Mouse (Mus musculus) testis, adult 10 weeks (tissue): ENCODE data around the gene 2310034G01Rik. TPM values are rescaled to one million over a fixed set of nuclear protein-coding genes. Genes with fewer than 3 reads are reported as not detected.

Source experiments
- polyA plus RNA-seq: library from polyadenylated mRNA; stranded (reverse); fragments of 350-450 nt; fragmentation: Illumina TruSeq; extraction: RNeasy Lipid Tissue Mini Kit (QIAGEN cat#74804); gene quantifications from one replicate; pipeline ENCODE4 v1.2.3, GENCODE M21; 2014; ENCODE audit warnings: low read depth, low replicate concordance

Gene 2310034G01Rik
- 0.15 TPM for polyA plus RNA-seq

DNA sequence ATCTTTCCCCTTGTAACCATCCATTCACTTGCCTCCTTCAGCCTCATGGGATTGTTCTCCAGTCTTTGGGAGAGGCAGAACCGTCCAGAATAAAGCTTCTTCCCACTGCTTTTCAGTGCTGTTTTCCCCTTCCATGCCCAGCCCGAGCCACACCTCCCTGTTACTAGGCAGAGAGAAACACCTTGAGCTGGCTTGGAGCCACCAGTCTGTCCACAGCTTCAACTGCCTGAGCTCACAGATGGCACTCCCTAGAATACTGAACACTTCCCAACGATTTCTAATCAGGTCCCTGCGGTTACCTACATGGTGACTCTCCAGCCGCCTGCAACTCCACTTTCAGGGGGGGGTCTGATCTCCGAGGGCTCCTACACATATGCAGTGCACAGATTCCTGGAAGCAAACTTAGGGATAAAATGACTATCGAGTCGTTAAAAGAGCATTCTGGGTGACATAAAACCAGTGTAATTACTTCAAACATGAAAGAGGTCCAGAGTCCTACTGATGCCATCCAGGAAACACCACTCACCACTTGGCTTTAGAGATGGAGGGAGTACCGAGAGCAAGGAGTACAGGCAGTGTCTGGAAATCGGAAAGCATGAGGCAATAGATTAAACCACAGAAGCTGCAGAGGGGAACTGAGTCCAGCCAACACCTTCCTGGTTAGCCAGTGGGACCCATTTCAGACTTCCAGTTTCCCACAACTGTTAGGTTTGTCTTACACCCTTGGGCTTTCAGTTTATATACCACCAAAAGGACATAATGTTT lies at the start of gene 2310034G01Rik:
Gene 2310034G01Rik (minus strand): TSS at position 135 of the 765 bp plus-strand sequence.

GRCm38 (mm10) chr19:46396686-46397435 lies 46.8 kb upstream of the 2310034G01Rik start, which contains the start of gene Sufu:
Gene Sufu, plus strand, starts transcription at chr19:46396896.

GRCm38 (mm10) chr19:46395109-46396009 lies 45.3 kb upstream of the 2310034G01Rik start, which contains the start of gene Actr1a:
Gene Actr1a, minus strand, starts transcription at chr19:46395748.

GRCm38 (mm10) chr19:46338331-46338936 lies 11.7 kb downstream of the 2310034G01Rik start, which contains the start of gene Cuedc2:
Gene Cuedc2, minus strand, starts transcription at chr19:46338702.

GRCm38 (mm10) chr19:46328081-46329030 lies 21.7 kb downstream of the 2310034G01Rik start, which contains the start of gene Fbxl15:
Gene Fbxl15, plus strand, starts transcription at chr19:46328184.

DNA sequence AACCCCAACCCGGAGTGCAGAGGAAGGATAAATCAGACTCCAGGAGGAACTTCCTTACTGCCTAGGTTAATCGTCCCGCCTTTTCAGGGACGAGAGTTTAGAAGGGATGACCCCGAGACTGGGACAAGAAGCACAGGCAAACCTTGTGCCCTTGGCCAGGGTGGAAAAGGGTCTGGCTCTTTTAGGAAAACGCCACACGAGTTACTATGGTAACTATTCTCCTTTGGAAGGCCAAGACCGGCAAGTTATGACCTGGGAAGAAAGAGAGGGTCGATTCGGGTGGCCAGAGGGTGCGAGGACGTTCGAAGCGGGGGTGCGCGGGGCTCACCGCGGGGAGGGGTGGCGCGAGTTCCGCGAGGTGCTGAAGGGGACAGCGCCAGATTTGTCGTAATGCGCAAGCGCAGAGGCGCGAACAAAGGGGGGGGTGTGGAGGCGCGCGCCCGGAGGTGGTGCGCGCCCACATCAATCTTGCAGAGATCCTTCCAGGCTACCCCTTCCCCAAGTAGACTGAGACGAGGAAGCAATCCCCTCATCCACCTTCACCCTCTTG lies 23.3 kb downstream of the 2310034G01Rik start, which contains the start of gene Psd:
Gene Psd (minus strand): TSS at position 401 of the 550 bp plus-strand sequence.

GRCm38 (mm10) chr19:46304216-46304841 lies 45.8 kb downstream of the 2310034G01Rik start, which contains the start of gene Nfkb2:
Gene Nfkb2, plus strand, starts transcription at chr19:46304320.

Other genes with a start within 250 kb of the 2310034G01Rik start
- gene Elovl3, start 218.4 kb downstream of the 2310034G01Rik start, polyA plus RNA-seq = 0.25 TPM
- not detected for gene Pitx3, start 202.0 kb downstream of the 2310034G01Rik start, polyA plus RNA-seq
- 51.0 TPM for gene Gbf1, start 197.8 kb downstream of the 2310034G01Rik start, polyA plus RNA-seq
- 0.14 TPM for gene Nfkb2, start 46.0 kb downstream of the 2310034G01Rik start, polyA plus RNA-seq
- gene Psd, start 23.1 kb downstream of the 2310034G01Rik start, polyA plus RNA-seq = 3.7 TPM
- not detected for gene Fbxl15, start 22.1 kb downstream of the 2310034G01Rik start, polyA plus RNA-seq
- 2.7 TPM for gene Cuedc2, start 11.6 kb downstream of the 2310034G01Rik start, polyA plus RNA-seq
- 0.69 TPM for gene Mfsd13a, start 9.2 kb downstream of the 2310034G01Rik start, polyA plus RNA-seq
- gene Actr1a, start 45.4 kb upstream of the 2310034G01Rik start, polyA plus RNA-seq = 87.0 TPM
- gene Sufu, start 46.6 kb upstream of the 2310034G01Rik start, polyA plus RNA-seq = 15.2 TPM
- 0.36 TPM for gene Trim8, start 151.4 kb upstream of the 2310034G01Rik start, polyA plus RNA-seq
- 300 TPM for gene Arl3, start 222.9 kb upstream of the 2310034G01Rik start, polyA plus RNA-seq
- gene Sfxn2, start 223.1 kb upstream of the 2310034G01Rik start, polyA plus RNA-seq = 2.3 TPM
- 3.6 TPM for gene Wbp1l, start 248.8 kb upstream of the 2310034G01Rik start, polyA plus RNA-seq